9 mouse cellular contexts compared by ENCODE assay signal in the genomic region with DNA sequence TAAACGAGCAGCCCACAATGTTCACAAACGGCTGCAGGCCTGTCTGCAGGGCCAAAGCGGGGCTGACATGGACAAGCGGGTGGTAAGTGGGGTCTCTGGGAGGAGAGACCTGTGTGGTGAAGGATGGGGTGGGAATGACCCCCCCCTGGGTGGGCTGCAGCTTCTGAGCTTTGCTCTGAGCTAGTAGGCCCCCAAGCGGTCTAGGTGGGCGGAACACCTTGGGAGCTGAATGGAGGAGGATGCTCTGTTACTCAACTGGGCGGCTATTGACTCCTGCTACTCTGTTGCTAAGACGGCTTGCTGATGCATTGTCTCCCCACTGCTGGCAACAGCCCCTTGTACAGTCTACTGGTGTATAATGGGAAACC. TPM values are rescaled to one million over a fixed set of nuclear protein-coding genes. Genes with fewer than 3 reads are reported as not detected.
DNase-seq lines count a peak whose midpoint lies in the region; ATAC-seq and TF ChIP-seq lines count a peak whose summit lies in the region.
"Had no signal": no experiment of that assay in that cellular context is flagged by ENCODE, and none has a peak within 500 bp of the region (broad histone marks: within the 10 kb centered on the region; RNA-seq: fewer than 3 reads in every experiment).

No protein-coding gene starts in this region.

- H3K4me2 ChIP-seq in heart, embryonic 12.5 days: peak overlapping the region; percentile 80
- H3K4me2 ChIP-seq in midbrain, embryonic 12.5 days (replicated peaks): peak overlapping the region; percentile 94; the same call in 1 of the 2 replicates
- H3K4me2 ChIP-seq in midbrain, embryonic 16.5 days (ENCODE audit: low read length): no peak overlapping the region
- H3K4me2 ChIP-seq in hindbrain, embryonic 15.5 days: 0 out of 2 replicates have a peak overlapping the region, but pooled peaks have one; percentile 98
- no peak overlapping the region for H3K4me2 ChIP-seq in midbrain, postnatal 0 days (ENCODE audit: low read depth, low read length, poor library complexity, severe bottlenecking)

- H3K27me3 ChIP-seq in heart, embryonic 12.5 days (replicated peaks): no peaks in the 10 kb centered on the region
- H3K27me3 ChIP-seq in midbrain, embryonic 12.5 days: peaks cover 40% of the 10 kb centered on the region
- peaks cover 10% of the 10 kb centered on the region for H3K27me3 ChIP-seq in midbrain, embryonic 16.5 days (ENCODE audit: control insufficient read depth, insufficient read depth, low read depth, low read length)
- peaks cover 15% of the 10 kb centered on the region; the same call in 1 of the 2 replicates for H3K27me3 ChIP-seq in hindbrain, embryonic 15.5 days
- peaks cover 3% of the 10 kb centered on the region; the same call in 1 of the 2 replicates for H3K27me3 ChIP-seq in midbrain, postnatal 0 days (ENCODE audit: insufficient read depth, low read length)

- peak overlapping the region; percentile 84 for H3K9ac ChIP-seq in heart, embryonic 12.5 days
- peak overlapping the region; percentile 43; the same call in 1 of the 2 replicates for H3K9ac ChIP-seq in midbrain, embryonic 12.5 days (replicated peaks)
- no peak overlapping the region for H3K9ac ChIP-seq in midbrain, embryonic 16.5 days (ENCODE audit: low read depth, low read length)
- no peak overlapping the region for H3K9ac ChIP-seq in hindbrain, embryonic 15.5 days
- no peak overlapping the region for H3K9ac ChIP-seq in midbrain, postnatal 0 days (replicated peaks; ENCODE audit: low read length, poor library complexity, severe bottlenecking)

- no peaks in the 10 kb centered on the region for H3K9me3 ChIP-seq in heart, embryonic 12.5 days (replicated peaks)
- no peaks in the 10 kb centered on the region for H3K9me3 ChIP-seq in midbrain, embryonic 12.5 days
- H3K9me3 ChIP-seq in midbrain, embryonic 16.5 days (replicated peaks; ENCODE audit: control insufficient read depth, low read length, poor library complexity, severe bottlenecking): no peaks in the 10 kb centered on the region
- no peaks in the 10 kb centered on the region for H3K9me3 ChIP-seq in hindbrain, embryonic 15.5 days
- no peaks in the 10 kb centered on the region for H3K9me3 ChIP-seq in midbrain, postnatal 0 days (ENCODE audit: low read length)

- peak; percentile 16; the same call in 1 of the 2 replicates for TF ChIP-seq CTCF in midbrain, postnatal 0 days (IDR thresholded peaks at IDR 0.05)

- intact Hi-C loops in heart, postnatal 14 days (cut with DNase I): no loop called here
- intact Hi-C loops in gastrocnemius, postnatal 36 days (cut with DNase I): loop anchor here (5.0 kb wide), 1 partner anchor 41 kb away; no protein-coding TSS in a partner anchor

- no peak overlapping the region; the same call in 1 of the 2 replicates for H3K27ac ChIP-seq in heart, embryonic 12.5 days (ENCODE audit: poor library complexity, severe bottlenecking)
- H3K27ac ChIP-seq in midbrain, embryonic 12.5 days (replicated peaks): no peak overlapping the region
- no peak overlapping the region for H3K27ac ChIP-seq in midbrain, embryonic 16.5 days (ENCODE audit: low read length)
- H3K27ac ChIP-seq in hindbrain, embryonic 15.5 days (replicated peaks): no peak overlapping the region
- H3K27ac ChIP-seq in midbrain, postnatal 0 days (ENCODE audit: low read depth, low read length): no peak overlapping the region

- H3K36me3 ChIP-seq in heart, embryonic 12.5 days: peaks cover 48% of the 10 kb centered on the region
- H3K36me3 ChIP-seq in midbrain, embryonic 12.5 days: no peaks in the 10 kb centered on the region
- no peaks in the 10 kb centered on the region for H3K36me3 ChIP-seq in midbrain, embryonic 16.5 days (ENCODE audit: control insufficient read depth, insufficient read depth, low read length)
- no peaks in the 10 kb centered on the region for H3K36me3 ChIP-seq in hindbrain, embryonic 15.5 days
- peaks cover 2% of the 10 kb centered on the region; the same call in 1 of the 2 replicates for H3K36me3 ChIP-seq in midbrain, postnatal 0 days (ENCODE audit: insufficient read depth, low read length)

- 60% methylated on average over 8 of the region's 8 CpGs for WGBS in heart, embryonic 12.5 days
- 41% methylated on average over 8 of the region's 8 CpGs for WGBS in midbrain, embryonic 12.5 days
- 42% methylated on average over 8 of the region's 8 CpGs for WGBS in midbrain, embryonic 16.5 days
- 41% methylated on average over 8 of the region's 8 CpGs for WGBS in hindbrain, embryonic 15.5 days
- WGBS in midbrain, postnatal 0 days: 39% methylated on average over 8 of the region's 8 CpGs

- no peak for ATAC-seq in heart, embryonic 12.5 days (ENCODE audit: insufficient number of reproducible peaks, low FRiP score)
- no peak for ATAC-seq in midbrain, embryonic 12.5 days (ENCODE audit: low FRiP score, low read depth)
- no peak for ATAC-seq in midbrain, embryonic 16.5 days
- ATAC-seq in hindbrain, embryonic 15.5 days (ENCODE audit: low FRiP score, low read depth): 0 out of 2 replicates have a peak, but pooled peaks have one; percentile 21
- ATAC-seq in midbrain, postnatal 0 days (ENCODE audit: low FRiP score): no peak

- no peak for DNase-seq in heart, postnatal 14 days
- DNase-seq in midbrain, postnatal 0 days (ENCODE audit: low spot score): no peak
- no peak for DNase-seq in gastrocnemius, postnatal 36 days
- no peak for DNase-seq in urinary bladder, postnatal 4 days (ENCODE audit: low spot score in 2 of 2)
- DNase-seq: layer of hippocampus, adult 9-11 months had no signal

- H3K4me3 ChIP-seq in heart, embryonic 12.5 days: peak overlapping the region; percentile 79; the same call in 1 of the 2 replicates
- H3K4me3 ChIP-seq in midbrain, embryonic 12.5 days: no peak overlapping the region
- H3K4me3 ChIP-seq in midbrain, embryonic 16.5 days (ENCODE audit: low read depth, low read length): no peak overlapping the region
- H3K4me3 ChIP-seq in hindbrain, embryonic 15.5 days: no peak overlapping the region
- H3K4me3 ChIP-seq in midbrain, postnatal 0 days (ENCODE audit: low read depth, low read length): no peak overlapping the region

- H3K4me1 ChIP-seq in heart, embryonic 12.5 days (replicated peaks): peaks cover 52% of the 10 kb centered on the region
- peaks cover 25% of the 10 kb centered on the region for H3K4me1 ChIP-seq in midbrain, embryonic 12.5 days
- H3K4me1 ChIP-seq in midbrain, embryonic 16.5 days (ENCODE audit: control insufficient read depth, insufficient read depth, low read length): peaks cover 13% of the 10 kb centered on the region
- peaks cover 21% of the 10 kb centered on the region for H3K4me1 ChIP-seq in hindbrain, embryonic 15.5 days (replicated peaks)
- H3K4me1 ChIP-seq in midbrain, postnatal 0 days (ENCODE audit: insufficient read depth, low read length): 0 out of 2 replicates have a peak, but pooled peaks cover 3% of the 10 kb centered on the region

RNA-seq across cellular contexts. Expression of a gene that starts 1.8 kb away (rescaled TPM):
- polyA plus RNA-seq in heart, embryonic 12.5 days (2016; fragmentation: Nextera tagmentation; extraction: Ambion mirVana): 26.2 and 26.8 TPM in 2 replicates
- total RNA-seq in heart, postnatal 14 days (2021): 1 to 10 TPM; 4.6 to 6.3 TPM
- polyA plus RNA-seq in midbrain, embryonic 12.5 days (2016; fragmentation: Nextera tagmentation; extraction: Ambion mirVana): 8.2 and 9.3 TPM in 2 replicates
- polyA plus RNA-seq in midbrain, embryonic 16.5 days (2015; fragmentation: Nextera tagmentation; extraction: Ambion mirVana): 2.2 and 2.7 TPM in 2 replicates
- 4.2 and 4.5 TPM in 2 replicates for polyA plus RNA-seq in hindbrain, embryonic 15.5 days (2015; fragmentation: Nextera tagmentation; extraction: Ambion mirVana)
- 4.2 and 4.5 TPM in 2 replicates for total RNA-seq in midbrain, postnatal 0 days (2014; rRNA removed)
- 4.0 and 4.7 TPM in 2 replicates for polyA plus RNA-seq in midbrain, postnatal 0 days (2015; fragmentation: Nextera tagmentation; extraction: Ambion mirVana)
- 1 to 10 TPM; 2.0 to 2.1 TPM for total RNA-seq in gastrocnemius, postnatal 36 days (2021)

RNA-seq across cellular contexts. Expression of a gene that starts 1.9 kb away (rescaled TPM):
- 0.15 and 0.47 TPM in 2 replicates for polyA plus RNA-seq in heart, embryonic 12.5 days (2016; fragmentation: Nextera tagmentation; extraction: Ambion mirVana)
- total RNA-seq in heart, postnatal 14 days (2021): not detected
- polyA plus RNA-seq in midbrain, embryonic 12.5 days (2016; fragmentation: Nextera tagmentation; extraction: Ambion mirVana): 0.10 TPM in 1 of 2 replicates, not detected in the other
- not detected in 2 replicates for polyA plus RNA-seq in midbrain, embryonic 16.5 days (2015; fragmentation: Nextera tagmentation; extraction: Ambion mirVana)
- not detected in 2 replicates for polyA plus RNA-seq in hindbrain, embryonic 15.5 days (2015; fragmentation: Nextera tagmentation; extraction: Ambion mirVana)
- total RNA-seq in midbrain, postnatal 0 days (2014; rRNA removed): 1.7 TPM in 1 of 2 replicates, not detected in the other
- 0.17 TPM in 1 of 2 replicates, not detected in the other for polyA plus RNA-seq in midbrain, postnatal 0 days (2015; fragmentation: Nextera tagmentation; extraction: Ambion mirVana)
- total RNA-seq in gastrocnemius, postnatal 36 days (2021): not detected

RNA-seq across cellular contexts. Expression of a gene that starts 12.3 kb away (rescaled TPM):
- polyA plus RNA-seq in heart, embryonic 12.5 days (2016; fragmentation: Nextera tagmentation; extraction: Ambion mirVana): 33.4 and 34.2 TPM in 2 replicates
- total RNA-seq in heart, postnatal 14 days (2021): 1 to 10 TPM; 1.6 to 1.9 TPM
- 46.3 and 53.7 TPM in 2 replicates for polyA plus RNA-seq in midbrain, embryonic 12.5 days (2016; fragmentation: Nextera tagmentation; extraction: Ambion mirVana)
- 107 and 126 TPM in 2 replicates for polyA plus RNA-seq in midbrain, embryonic 16.5 days (2015; fragmentation: Nextera tagmentation; extraction: Ambion mirVana)
- polyA plus RNA-seq in hindbrain, embryonic 15.5 days (2015; fragmentation: Nextera tagmentation; extraction: Ambion mirVana): 96.1 and 110 TPM in 2 replicates
- 350 and 364 TPM in 2 replicates for total RNA-seq in midbrain, postnatal 0 days (2014; rRNA removed)
- polyA plus RNA-seq in midbrain, postnatal 0 days (2015; fragmentation: Nextera tagmentation; extraction: Ambion mirVana): 171 and 181 TPM in 2 replicates
- total RNA-seq in gastrocnemius, postnatal 36 days (2021): 1 to 10 TPM; 1.9 to 2.0 TPM

RNA-seq across cellular contexts. Expression of a gene that starts 24.4 kb away (rescaled TPM):
- polyA plus RNA-seq in heart, embryonic 12.5 days (2016; fragmentation: Nextera tagmentation; extraction: Ambion mirVana): 54.0 and 54.7 TPM in 2 replicates
- total RNA-seq in heart, postnatal 14 days (2021): 10 to 100 TPM; 38.4 to 39.7 TPM
- 50.9 and 52.7 TPM in 2 replicates for polyA plus RNA-seq in midbrain, embryonic 12.5 days (2016; fragmentation: Nextera tagmentation; extraction: Ambion mirVana)
- polyA plus RNA-seq in midbrain, embryonic 16.5 days (2015; fragmentation: Nextera tagmentation; extraction: Ambion mirVana): 46.0 and 46.5 TPM in 2 replicates
- 44.7 and 51.9 TPM in 2 replicates for polyA plus RNA-seq in hindbrain, embryonic 15.5 days (2015; fragmentation: Nextera tagmentation; extraction: Ambion mirVana)
- total RNA-seq in midbrain, postnatal 0 days (2014; rRNA removed): 37.0 and 42.8 TPM in 2 replicates
- 42.4 and 43.4 TPM in 2 replicates for polyA plus RNA-seq in midbrain, postnatal 0 days (2015; fragmentation: Nextera tagmentation; extraction: Ambion mirVana)
- total RNA-seq in gastrocnemius, postnatal 36 days (2021): 10 to 100 TPM; 34.1 to 34.9 TPM

RNA-seq across cellular contexts. Expression of a gene that starts 25.1 kb away (rescaled TPM):
- 667 and 690 TPM in 2 replicates for polyA plus RNA-seq in heart, embryonic 12.5 days (2016; fragmentation: Nextera tagmentation; extraction: Ambion mirVana)
- total RNA-seq in heart, postnatal 14 days (2021): 100 to 1,000 TPM; 236 to 276 TPM
- polyA plus RNA-seq in midbrain, embryonic 12.5 days (2016; fragmentation: Nextera tagmentation; extraction: Ambion mirVana): 346 and 420 TPM in 2 replicates
- 51.7 and 53.2 TPM in 2 replicates for polyA plus RNA-seq in midbrain, embryonic 16.5 days (2015; fragmentation: Nextera tagmentation; extraction: Ambion mirVana)
- 113 and 134 TPM in 2 replicates for polyA plus RNA-seq in hindbrain, embryonic 15.5 days (2015; fragmentation: Nextera tagmentation; extraction: Ambion mirVana)
- total RNA-seq in midbrain, postnatal 0 days (2014; rRNA removed): 35.4 and 46.2 TPM in 2 replicates
- 69.7 and 76.8 TPM in 2 replicates for polyA plus RNA-seq in midbrain, postnatal 0 days (2015; fragmentation: Nextera tagmentation; extraction: Ambion mirVana)
- 100 to 1,000 TPM; 188 to 289 TPM for total RNA-seq in gastrocnemius, postnatal 36 days (2021)

Comparison
In these comparisons a context has a peak if more than half of its experiments do, and no peak if none do; other contexts are left out.
1. H3K4me2 ChIP-seq: peak in heart, embryonic 12.5 days (single experiment), midbrain, embryonic 12.5 days (single experiment) and hindbrain, embryonic 15.5 days (single experiment); none in midbrain, embryonic 16.5 days (single experiment) and midbrain, postnatal 0 days (single experiment).
2. H3K9ac ChIP-seq: peak in heart, embryonic 12.5 days (single experiment) and midbrain, embryonic 12.5 days (single experiment); none in midbrain, embryonic 16.5 days (single experiment), hindbrain, embryonic 15.5 days (single experiment) and midbrain, postnatal 0 days (single experiment).